Mouse (Mus musculus): ENCODE measurements around the gene Ces4a. TPM values are rescaled to one million over a fixed set of nuclear protein-coding genes. Genes with fewer than 3 reads are reported as not detected.

Ces4a gene
- polyA plus RNA-seq, 1 experiment = not detected

DNA sequence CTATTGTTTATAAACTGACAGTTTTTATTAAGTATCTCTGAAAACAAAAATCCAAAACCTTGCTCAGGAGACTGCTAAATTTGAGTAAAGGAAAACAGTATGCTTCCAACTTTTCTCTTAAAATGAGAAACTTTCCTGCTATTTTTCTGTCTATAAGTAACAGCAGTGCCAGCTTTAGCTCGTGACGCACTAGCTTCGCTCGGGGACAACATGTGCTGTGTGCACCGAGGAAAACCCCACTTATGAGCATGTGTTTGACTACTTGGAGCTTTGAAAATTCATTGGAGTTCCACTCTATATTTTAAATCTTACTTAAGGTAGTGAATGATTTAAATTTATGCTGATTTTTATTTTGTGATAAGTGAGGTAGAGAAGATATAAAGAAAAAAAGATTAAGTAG, 60.6 kb downstream of the Ces4a start:
- no peak for TF ChIP-seq POLR2A (IDR thresholded peaks at IDR 0.05; ENCODE audit: insufficient read depth, low read length)
- no peaks in the 10 kb centered on the region for H3K9me3 ChIP-seq (replicated peaks; ENCODE audit: control insufficient read depth, insufficient read depth, low read length, poor library complexity, severe bottlenecking)
- H3K36me3 ChIP-seq (ENCODE audit: control insufficient read depth, insufficient read depth, low read length, poor library complexity, severe bottlenecking) = peaks cover 25% of the 10 kb centered on the region
- H3K9ac ChIP-seq (ENCODE audit: low read depth, poor library complexity, severe bottlenecking) = no peak overlapping the region
- no peak overlapping the region for H3K27ac ChIP-seq (ENCODE audit: insufficient read depth, low read length)
- H3K27me3 ChIP-seq (ENCODE audit: control insufficient read depth, insufficient read depth, low read length, poor library complexity, severe bottlenecking) = no peaks in the 10 kb centered on the region
- no peak overlapping the region for H3K4me3 ChIP-seq (ENCODE audit: low read depth, low read length)
- H3K4me1 ChIP-seq (ENCODE audit: control insufficient read depth, insufficient read depth, low read length) = no peaks in the 10 kb centered on the region

Other genes starting within 250 kb of the Ces4a start
- gene Ces2e, start 205.5 kb upstream of the Ces4a start, polyA plus RNA-seq (2011; ENCODE audit: insufficient read depth, insufficient read length, low read depth, missing spikeins) = not detected in 2 replicates
- gene Ces2f, start 184.4 kb upstream of the Ces4a start, polyA plus RNA-seq (2011; ENCODE audit: insufficient read depth, insufficient read length, low read depth, missing spikeins) = 0.15 and 0.16 TPM in 2 replicates
- gene Ces2g, start 170.1 kb upstream of the Ces4a start, polyA plus RNA-seq (2011; ENCODE audit: insufficient read depth, insufficient read length, low read depth, missing spikeins) = 0.41 TPM in 1 of 2 replicates, not detected in the other
- gene Ces2h, start 130.9 kb upstream of the Ces4a start, polyA plus RNA-seq (2011; ENCODE audit: insufficient read depth, insufficient read length, low read depth, missing spikeins) = not detected in 2 replicates
- gene Ces3a, start 83.2 kb upstream of the Ces4a start, polyA plus RNA-seq (2011; ENCODE audit: insufficient read depth, insufficient read length, low read depth, missing spikeins) = not detected in 2 replicates
- not detected in 2 replicates for gene Ces3b, start 48.0 kb upstream of the Ces4a start, polyA plus RNA-seq (2011; ENCODE audit: insufficient read depth, insufficient read length, low read depth, missing spikeins)
- gene Cbfb, start 38.9 kb downstream of the Ces4a start, polyA plus RNA-seq (2011; ENCODE audit: insufficient read depth, insufficient read length, low read depth, missing spikeins) = 77.5 and 85.5 TPM in 2 replicates
- 88.0 and 90.7 TPM in 2 replicates for gene D230025D16Rik, start 93.3 kb downstream of the Ces4a start, polyA plus RNA-seq (2011; ENCODE audit: insufficient read depth, insufficient read length, low read depth, missing spikeins)
- 0.37 and 0.67 TPM in 2 replicates for gene B3gnt9, start 123.4 kb downstream of the Ces4a start, polyA plus RNA-seq (2011; ENCODE audit: insufficient read depth, insufficient read length, low read depth, missing spikeins)
- 4.7 and 5.6 TPM in 2 replicates for gene Tradd, start 132.8 kb downstream of the Ces4a start, polyA plus RNA-seq (2011; ENCODE audit: insufficient read depth, insufficient read length, low read depth, missing spikeins)
- gene Fbxl8, start 132.8 kb downstream of the Ces4a start, polyA plus RNA-seq (2011; ENCODE audit: insufficient read depth, insufficient read length, low read depth, missing spikeins) = 1.5 and 1.9 TPM in 2 replicates
- gene Hsf4, start 138.0 kb downstream of the Ces4a start, polyA plus RNA-seq (2011; ENCODE audit: insufficient read depth, insufficient read length, low read depth, missing spikeins) = 1.1 and 1.4 TPM in 2 replicates
- gene Nol3, start 144.3 kb downstream of the Ces4a start, polyA plus RNA-seq (2011; ENCODE audit: insufficient read depth, insufficient read length, low read depth, missing spikeins) = 0.94 and 1.4 TPM in 2 replicates
- gene 4931428F04Rik, start 158.1 kb downstream of the Ces4a start, polyA plus RNA-seq (2011; ENCODE audit: insufficient read depth, insufficient read length, low read depth, missing spikeins) = 8.2 and 9.4 TPM in 2 replicates
- gene Exoc3l, start 164.3 kb downstream of the Ces4a start, polyA plus RNA-seq (2011; ENCODE audit: insufficient read depth, insufficient read length, low read depth, missing spikeins) = 2.3 and 3.7 TPM in 2 replicates
- gene E2f4, start 165.9 kb downstream of the Ces4a start, polyA plus RNA-seq (2011; ENCODE audit: insufficient read depth, insufficient read length, low read depth, missing spikeins) = 104 and 109 TPM in 2 replicates
- gene Elmo3, start 173.8 kb downstream of the Ces4a start, polyA plus RNA-seq (2011; ENCODE audit: insufficient read depth, insufficient read length, low read depth, missing spikeins) = 13.7 and 15.6 TPM in 2 replicates
- 1.5 and 1.9 TPM in 2 replicates for gene Lrrc29, start 194.5 kb downstream of the Ces4a start, polyA plus RNA-seq (2011; ENCODE audit: insufficient read depth, insufficient read length, low read depth, missing spikeins)
- gene Tmem208, start 194.6 kb downstream of the Ces4a start, polyA plus RNA-seq (2011; ENCODE audit: insufficient read depth, insufficient read length, low read depth, missing spikeins) = 31.8 and 33.3 TPM in 2 replicates
- 13.0 and 15.4 TPM in 2 replicates for gene Fhod1, start 216.2 kb downstream of the Ces4a start, polyA plus RNA-seq (2011; ENCODE audit: insufficient read depth, insufficient read length, low read depth, missing spikeins)
- 13.7 and 14.7 TPM in 2 replicates for gene Slc9a5, start 217.0 kb downstream of the Ces4a start, polyA plus RNA-seq (2011; ENCODE audit: insufficient read depth, insufficient read length, low read depth, missing spikeins)
- gene Plekhg4, start 241.5 kb downstream of the Ces4a start, polyA plus RNA-seq (2011; ENCODE audit: insufficient read depth, insufficient read length, low read depth, missing spikeins) = 2.6 and 3.2 TPM in 2 replicates

Measured in ES-Bruce4 (cell line).